Mouse (Mus musculus) lung, embryonic 16.5 days (tissue): Measurements from ENCODE around the gene Sphk2. TPM values are rescaled to one million over a fixed set of nuclear protein-coding genes. Genes with fewer than 3 reads are reported as not detected.

ENCODE experiments used
- ATAC-seq: fragments of 200-750 bp; cut with Nextera tagmentation; 2 replicates; pipeline ENCODE4 v1.8.0; 2017; ENCODE audit warnings: low read depth, mild to moderate bottlenecking, moderate library complexity
- H3K27ac ChIP-seq: fragments of 300-500 bp; sonication (generic); 2 replicates; pipeline ENCODE4 v1.5.1; 2014; ENCODE audit warnings: mild to moderate bottlenecking, control low read depth, low read length
- H3K27me3 ChIP-seq: fragments of 300-500 bp; sonication (generic); 2 replicates; pipeline ENCODE4 v1.6.1; 2014; ENCODE audit warnings: low read depth, low read length, mixed read lengths; ENCODE audit not compliant: control insufficient read depth, insufficient read depth
- H3K36me3 ChIP-seq: fragments of 300-500 bp; sonication (generic); 2 replicates; pipeline ENCODE4 v1.6.1; 2014; ENCODE audit warnings: low read length; ENCODE audit not compliant: control insufficient read depth, insufficient read depth
- H3K4me1 ChIP-seq: fragments of 300-500 bp; sonication (generic); replicated peaks from 2 replicates; pipeline ENCODE4 v1.6.1; 2014; ENCODE audit warnings: low read length, mixed read lengths; ENCODE audit not compliant: control insufficient read depth, insufficient read depth
- H3K4me2 ChIP-seq: fragments of 300-500 bp; sonication (generic); 2 replicates; pipeline ENCODE4 v1.6.1; 2014; ENCODE audit warnings: low read depth, low read length, control low read depth
- H3K4me3 ChIP-seq: fragments of 300-500 bp; sonication (generic); 2 replicates; pipeline ENCODE4 v1.5.1; 2014; ENCODE audit warnings: mild to moderate bottlenecking, low read length, control low read depth
- H3K9ac ChIP-seq: fragments of 300-500 bp; sonication (generic); 2 replicates; pipeline ENCODE4 v1.6.1; 2014; ENCODE audit warnings: low read length, control low read depth
- H3K9me3 ChIP-seq: fragments of 300-500 bp; sonication (generic); 2 replicates; pipeline ENCODE4 v1.6.1; 2016; ENCODE audit warnings: low read length; ENCODE audit not compliant: control insufficient read depth
- WGBS: fragments of 180-500 bp; shearing (Covaris S2); extraction: QIAGEN DNeasy Blood & Tissue Kit; methylation state at CpG from one replicate; pipeline ENCODE4 v1.1.7; 2014; 5-methylcytosine and 5-hydroxymethylcytosine counted together
- polyA plus RNA-seq: library from polyadenylated mRNA; unstranded; fragments of >200 nt; fragmentation: Nextera tagmentation; extraction: Ambion mirVana; gene quantifications from 2 replicates; pipeline ENCODE4 v1.2.1, GENCODE M21; 2015

Gene Sphk2
- polyA plus RNA-seq, 1 experiment from 2014 or later: 28.9 TPM

DNA sequence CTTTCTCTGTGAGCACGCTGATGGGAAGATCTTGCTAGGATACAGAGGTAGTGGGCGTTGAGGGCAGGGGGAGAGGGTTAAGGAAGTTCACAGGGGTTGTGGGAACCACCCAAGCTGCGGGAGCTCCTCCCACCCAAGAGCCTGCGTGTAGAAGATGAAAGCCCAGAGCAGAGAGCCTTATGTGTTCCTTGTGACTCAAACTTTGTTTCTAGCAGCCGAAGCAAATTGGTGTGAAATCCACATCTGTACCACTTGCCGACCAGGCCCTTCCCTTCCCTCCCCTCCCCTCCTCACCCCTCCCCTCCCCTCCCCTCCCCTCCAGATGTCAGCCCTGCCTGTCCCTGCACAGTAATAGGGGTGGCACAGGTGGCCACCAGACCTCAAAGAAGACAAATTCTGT is 22.7 kb downstream of the Sphk2 start:
- H3K4me1 ChIP-seq: peaks cover 2% of the 10 kb centered on the region
- peaks cover 18% of the 10 kb centered on the region for H3K27me3 ChIP-seq
- no peak overlapping the region for H3K27ac ChIP-seq
- WGBS: 15% methylated on average over 6 of the region's 6 CpGs
- ATAC-seq: no peak
- H3K4me2 ChIP-seq: no peak overlapping the region
- H3K36me3 ChIP-seq: no peaks in the 10 kb centered on the region
- H3K4me3 ChIP-seq: no peak overlapping the region
- no peaks in the 10 kb centered on the region for H3K9me3 ChIP-seq
- H3K9ac ChIP-seq: no peak overlapping the region

GRCm38 (mm10) chr7:45693921-45694591 is 23.7 kb downstream of the Sphk2 start, which contains the start of gene Sec1:
Sec1 (minus strand) TSS chr7:45694402.
- Histone ChIP-seq H3K27me3 (peaks cover 8% of the 10 kb centered on the region), H3K4me2 (no peak within 1 kb of the TSS), H3K27ac (no peak within 1 kb of the TSS), H3K9ac (no peak within 1 kb of the TSS), H3K9me3 (no peaks in the 10 kb centered on the region), H3K4me1 (no peaks in the 10 kb centered on the region), H3K36me3 (no peaks in the 10 kb centered on the region), H3K4me3 (no peak within 1 kb of the TSS)
- WGBS: 90% methylated on average over 50 of the region's 50 CpGs
- no peak for ATAC-seq

DNA sequence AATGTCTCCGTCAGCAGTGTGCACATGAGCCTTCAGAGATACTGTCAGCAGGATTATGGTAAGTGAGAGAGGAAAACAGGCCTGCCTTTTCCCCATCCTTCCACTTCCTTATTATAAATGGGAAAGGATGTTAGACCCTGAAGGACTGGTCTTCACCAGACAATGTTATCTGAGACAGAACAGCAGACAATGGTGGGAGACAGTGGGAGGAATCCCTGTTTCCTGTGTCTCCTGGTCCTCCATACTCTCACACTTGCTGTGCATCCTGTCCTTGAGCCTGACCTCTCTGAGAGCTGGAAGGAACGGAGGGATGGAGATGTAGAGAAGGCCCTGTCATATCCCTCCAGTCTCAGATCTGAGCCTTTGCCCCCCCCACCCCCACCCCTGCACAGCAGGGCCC is 25.4 kb downstream of the Sphk2 start:
- no peak overlapping the region for H3K9ac ChIP-seq
- no peaks in the 10 kb centered on the region for H3K4me1 ChIP-seq
- no peak overlapping the region for H3K27ac ChIP-seq
- H3K4me2 ChIP-seq: no peak overlapping the region
- H3K36me3 ChIP-seq: no peaks in the 10 kb centered on the region
- no peaks in the 10 kb centered on the region for H3K27me3 ChIP-seq
- 70% methylated on average over 2 of the region's 2 CpGs for WGBS
- no peaks in the 10 kb centered on the region for H3K9me3 ChIP-seq
- no peak for ATAC-seq
- no peak overlapping the region for H3K4me3 ChIP-seq

GRCm38 (mm10) chr7:45689800-45690199 is 28.0 kb downstream of the Sphk2 start:
- H3K4me2 ChIP-seq: no peak overlapping the region
- H3K27ac ChIP-seq: no peak overlapping the region
- H3K9me3 ChIP-seq: no peaks in the 10 kb centered on the region
- 54% methylated on average over 11 of the region's 11 CpGs for WGBS
- H3K9ac ChIP-seq: no peak overlapping the region
- no peak overlapping the region for H3K4me3 ChIP-seq
- no peak for ATAC-seq
- 0 out of 2 replicates have a peak, but pooled peaks cover 11% of the 10 kb centered on the region for H3K4me1 ChIP-seq
- no peaks in the 10 kb centered on the region; the same call in 1 of the 2 replicates for H3K27me3 ChIP-seq
- no peaks in the 10 kb centered on the region for H3K36me3 ChIP-seq

DNA sequence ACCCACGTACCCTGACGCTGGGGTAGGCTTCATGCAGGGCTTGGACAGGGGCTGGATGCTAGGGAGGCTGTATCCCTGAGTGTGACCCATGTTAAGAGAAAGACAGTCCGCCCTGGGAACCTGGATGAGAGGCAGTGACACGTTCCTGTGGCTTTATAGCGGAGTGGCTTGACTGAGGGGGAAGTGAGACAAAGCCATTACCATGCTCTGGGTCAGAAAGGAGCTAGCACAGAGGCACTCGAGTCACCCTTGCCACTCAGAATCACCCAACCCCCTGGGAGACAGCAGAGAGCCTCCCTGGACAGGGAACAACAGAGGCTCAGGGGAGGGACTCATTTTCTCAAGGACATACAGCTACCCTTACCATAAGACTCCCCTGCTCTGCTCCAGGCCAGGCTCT is 28.7 kb downstream of the Sphk2 start:
- no peak overlapping the region for H3K4me3 ChIP-seq
- no peak for ATAC-seq
- no peaks in the 10 kb centered on the region; the same call in 1 of the 2 replicates for H3K27me3 ChIP-seq
- 0 out of 2 replicates have a peak, but pooled peaks cover 11% of the 10 kb centered on the region for H3K4me1 ChIP-seq
- H3K9ac ChIP-seq: no peak overlapping the region
- no peak overlapping the region for H3K27ac ChIP-seq
- WGBS: 54% methylated on average over 6 of the region's 6 CpGs
- no peak overlapping the region for H3K4me2 ChIP-seq
- no peaks in the 10 kb centered on the region for H3K9me3 ChIP-seq
- no peaks in the 10 kb centered on the region for H3K36me3 ChIP-seq

DNA sequence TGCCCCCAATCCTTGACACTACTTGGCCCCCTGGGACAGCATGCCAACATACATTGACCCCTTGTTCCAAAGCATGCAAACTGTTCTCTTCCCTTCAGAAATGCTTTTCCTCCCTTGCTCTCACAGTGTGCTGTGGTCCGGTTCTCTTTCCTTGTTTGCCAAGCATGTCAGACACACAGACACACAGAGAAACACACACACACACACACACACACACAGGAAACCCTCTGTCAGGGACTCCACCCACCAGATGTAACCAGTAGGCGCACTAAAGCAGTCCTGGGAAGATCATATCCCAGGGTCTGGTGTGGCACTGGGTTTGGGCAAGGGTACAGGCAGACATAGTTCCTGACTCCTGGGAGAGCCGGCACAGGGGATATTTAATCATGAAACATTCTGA is 31.0 kb downstream of the Sphk2 start:
- Histone ChIP-seq H3K4me3 (no peak overlapping the region), H3K9me3 (no peaks in the 10 kb centered on the region), H3K36me3 (no peaks in the 10 kb centered on the region), H3K27me3 (no peaks in the 10 kb centered on the region; the same call in 1 of the 2 replicates), H3K27ac (no peak overlapping the region), H3K4me1 (peaks cover 19% of the 10 kb centered on the region), H3K9ac (no peak overlapping the region), H3K4me2 (no peak overlapping the region)
- no peak for ATAC-seq
- WGBS: 64% methylated on average over 3 of the region's 3 CpGs

GRCm38 (mm10) chr7:45685811-45686210 is 32.0 kb downstream of the Sphk2 start:
- H3K4me3 ChIP-seq: no peak overlapping the region
- WGBS: 26% methylated on average over 10 of the region's 10 CpGs
- H3K9me3 ChIP-seq: no peaks in the 10 kb centered on the region
- no peak for ATAC-seq
- H3K27me3 ChIP-seq: no peaks in the 10 kb centered on the region; the same call in 1 of the 2 replicates
- H3K36me3 ChIP-seq: no peaks in the 10 kb centered on the region
- H3K4me2 ChIP-seq: no peak overlapping the region
- peak overlapping the region; percentile 35; the same call in 1 of the 2 replicates for H3K9ac ChIP-seq
- no peak overlapping the region for H3K27ac ChIP-seq
- peaks cover 23% of the 10 kb centered on the region for H3K4me1 ChIP-seq

DNA sequence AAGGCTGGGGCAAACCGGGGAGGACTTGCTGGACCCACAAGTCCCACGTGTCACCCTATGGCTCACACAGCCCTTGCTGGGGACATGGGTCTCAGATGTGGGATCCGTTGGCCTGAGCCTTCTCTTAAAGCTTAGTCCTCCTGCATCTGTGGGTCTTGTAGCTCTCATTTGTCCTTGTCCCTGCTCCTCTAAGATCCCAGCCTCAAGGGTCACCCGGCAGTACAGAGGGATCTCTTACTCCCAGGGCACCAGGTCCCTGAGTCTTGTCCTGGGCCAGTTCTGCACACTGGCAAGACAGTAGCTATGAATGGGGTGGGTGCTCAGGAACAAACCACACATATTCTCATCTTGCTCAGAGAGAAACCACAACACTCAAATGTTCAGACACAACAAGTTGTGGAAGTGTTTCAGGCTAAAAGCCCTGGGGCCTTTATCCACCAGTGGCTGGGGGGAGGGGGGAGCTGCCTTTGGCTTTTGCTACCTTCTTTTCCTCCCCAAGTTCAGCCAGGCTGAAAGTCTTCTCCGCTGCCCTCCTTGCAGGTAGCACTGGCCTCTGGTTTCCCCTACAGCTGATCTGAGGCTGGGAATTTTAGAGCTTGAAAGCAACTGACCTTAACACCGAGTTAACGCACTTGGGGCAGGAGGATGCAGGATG is 34.3 kb downstream of the Sphk2 start, which contains the start of gene Ntn5:
Gene Ntn5 (plus strand): TSS at position 627 of the 655 bp plus-strand sequence.
- Histone ChIP-seq H3K9me3 (no peaks in the 10 kb centered on the region), H3K4me1 (peaks cover 24% of the 10 kb centered on the region), H3K4me3 (no peak within 1 kb of the TSS), H3K27ac (no peak within 1 kb of the TSS), H3K27me3 (no peaks in the 10 kb centered on the region; the same call in 1 of the 2 replicates), H3K4me2 (no peak within 1 kb of the TSS), H3K36me3 (no peaks in the 10 kb centered on the region), H3K9ac (peak within 1 kb of the TSS; percentile 24)
- no peak for ATAC-seq
- 76% methylated on average over 7 of the region's 7 CpGs for WGBS
